Mouse (Mus musculus): Measurements from ENCODE around the gene Kcnc1. TPM values are rescaled to one million over a fixed set of nuclear protein-coding genes. Genes with fewer than 3 reads are reported as not detected.

Gene Kcnc1
- total and polyA plus RNA-seq, 3 experiments: 0.08 to 0.14 TPM; not detected in 1

- dilution Hi-C loops (cut with MboI; ENCODE audit: extremely low pct_ligation_motif_present, extremely low pct_unique_long_range_greater_than_20kb, low sequenced_read_pairs) (no loop called here), in situ Hi-C loops (cut with MboI; ENCODE audit: low pct_ligation_motif_present, low pct_unique_long_range_greater_than_20kb, low sequenced_read_pairs) (no loop called here)
- Histone ChIP-seq H3K4me1 (ENCODE audit: control insufficient read depth in 1 of 2, insufficient read depth in 2 of 2) (peaks cover 0 to 6% of the 10 kb centered on the region in 2 experiments; a peak in 2 of 4 replicates), H3K9me3 (replicated peaks; ENCODE audit: low read length) (no peaks in the 10 kb centered on the region), H3K9ac (ENCODE audit: insufficient read depth, low read depth) (no peak overlapping the region), H3K4me3 (replicated peaks in 1 of 3; ENCODE audit: low read depth in 2 of 3, low read length in 2 of 3, poor library complexity in 1 of 3) (no peak overlapping the region), H3K36me3 (replicated peaks in 1 of 2; ENCODE audit: control insufficient read depth in 1 of 2, insufficient read depth in 1 of 2, low read length in 1 of 2) (peaks cover 2 to 13% of the 10 kb centered on the region in 2 experiments), H3K27me3 (replicated peaks) (no peaks in the 10 kb centered on the region), H3K27ac (ENCODE audit: insufficient read depth, low read depth) (no peak overlapping the region), H3K79me2 (replicated peaks; ENCODE audit: control insufficient read depth, extremely low read depth, insufficient read depth, poor library complexity, severe bottlenecking) (no peaks in the 10 kb centered on the region), H3K4me2 (ENCODE audit: insufficient read depth, low read depth, poor library complexity, severe bottlenecking) (no peak overlapping the region)
- TF ChIP-seq EP300 (IDR thresholded peaks at IDR 0.05; ENCODE audit: low read length): no peak
- TF ChIP-seq IRF4 (IDR thresholded peaks at IDR 0.05; ENCODE audit: low read depth, low read length): no peak
- no peak for TF ChIP-seq USF2 (conservative IDR thresholded peaks at IDR 0.05; ENCODE audit: low read depth, low read length)
- no peak for TF ChIP-seq CHD1 (IDR thresholded peaks at IDR 0.05; ENCODE audit: low read depth, low read length)
- TF ChIP-seq MXI1 (IDR thresholded peaks at IDR 0.05; ENCODE audit: low read depth, low read length): no peak
- no peak for TF ChIP-seq RAD21 (IDR thresholded peaks at IDR 0.05; ENCODE audit: low read depth, low read length)
- TF ChIP-seq ZC3H11A (IDR thresholded peaks at IDR 0.05; ENCODE audit: low read depth, low read length): no peak
- no peak for TF ChIP-seq RCOR1 (conservative IDR thresholded peaks at IDR 0.05; ENCODE audit: low read depth, low read length)
- no peak for DNase-seq (ENCODE audit: extremely low read depth)
Measured at GRCm38 (mm10) chr7:46447473-46448165, 51.3 kb downstream of the Kcnc1 start.

- in situ Hi-C loops (cut with MboI; ENCODE audit: low pct_ligation_motif_present, low pct_unique_long_range_greater_than_20kb, low sequenced_read_pairs): no loop called here
- Histone ChIP-seq H3K27me3 (replicated peaks) (no peaks in the 10 kb centered on the region), H3K4me2 (ENCODE audit: insufficient read depth, low read depth, poor library complexity, severe bottlenecking) (no peak overlapping the region), H3K9ac (ENCODE audit: insufficient read depth, low read depth) (no peak overlapping the region), H3K9me3 (replicated peaks; ENCODE audit: low read length) (no peaks in the 10 kb centered on the region), H3K27ac (ENCODE audit: insufficient read depth, low read depth) (no peak overlapping the region), H3K4me3 (replicated peaks in 1 of 3; ENCODE audit: low read depth in 2 of 3, low read length in 2 of 3, poor library complexity in 1 of 3) (no peak overlapping the region), H3K4me1 (ENCODE audit: control insufficient read depth in 1 of 2, insufficient read depth in 2 of 2) (peaks cover 0 to 6% of the 10 kb centered on the region in 2 experiments; a peak in 2 of 4 replicates), H3K36me3 (replicated peaks in 1 of 2; ENCODE audit: control insufficient read depth in 1 of 2, insufficient read depth in 1 of 2, low read length in 1 of 2) (peaks cover 0 to 9% of the 10 kb centered on the region in 2 experiments), H3K79me2 (replicated peaks; ENCODE audit: control insufficient read depth, extremely low read depth, insufficient read depth, poor library complexity, severe bottlenecking) (no peaks in the 10 kb centered on the region)
- dilution Hi-C loops (cut with MboI; ENCODE audit: extremely low pct_ligation_motif_present, extremely low pct_unique_long_range_greater_than_20kb, low sequenced_read_pairs): no loop called here
- TF ChIP-seq BHLHE40 (IDR thresholded peaks at IDR 0.05; ENCODE audit: low read depth, low read length) (no peak), NELFE (IDR thresholded peaks at IDR 0.05; ENCODE audit: low read depth, low read length) (no peak)
- DNase-seq (ENCODE audit: extremely low read depth): no peak
Measured at GRCm38 (mm10) chr7:46448922-46449645, 52.8 kb downstream of the Kcnc1 start.

All from CH12.LX (cell line).